Mouse (Mus musculus) monocyte, adult 2 months (primary cell): ENCODE data around the gene Hist1h2ab.

Experiments
- DNase-seq, 2 experiments: peaks; one replicate each; pipeline ENCODE4 v3.0.0; 2022; ENCODE audit warnings: low spot score in 2 of 2, low read depth in 1 of 2

Hist1h2ab gene

GRCm38 (mm10) chr13:23772561-23773313, 21.8 kb downstream of the Hist1h2ab start:
- DNase-seq = no peak

GRCm38 (mm10) chr13:23778339-23778738, 27.4 kb downstream of the Hist1h2ab start:
- DNase-seq = no peak

GRCm38 (mm10) chr13:23779025-23779424, 28.1 kb downstream of the Hist1h2ab start:
- no peak for DNase-seq

- no peak for DNase-seq
Measured at GRCm38 (mm10) chr13:23792520-23792919, 41.6 kb downstream of the Hist1h2ab start.

- peak; percentile 10 to 36 for DNase-seq
Measured at GRCm38 (mm10) chr13:23799405-23799804, 48.5 kb downstream of the Hist1h2ab start.
